Mouse (Mus musculus) embryo, embryonic 9.5 days (tissue): ENCODE results near the gene Spen.
"Not testable (repeated sequence)": the region's sequence is repeated elsewhere in the genome, so short reads cannot be mapped to it uniquely, and the experiment has no call there.

Experiments used
- DNase-seq: peaks from one replicate; pipeline ENCODE4 v3.0.0-alpha.2; 2017; ENCODE audit errors: extremely low spot score

Spen gene

DNA sequence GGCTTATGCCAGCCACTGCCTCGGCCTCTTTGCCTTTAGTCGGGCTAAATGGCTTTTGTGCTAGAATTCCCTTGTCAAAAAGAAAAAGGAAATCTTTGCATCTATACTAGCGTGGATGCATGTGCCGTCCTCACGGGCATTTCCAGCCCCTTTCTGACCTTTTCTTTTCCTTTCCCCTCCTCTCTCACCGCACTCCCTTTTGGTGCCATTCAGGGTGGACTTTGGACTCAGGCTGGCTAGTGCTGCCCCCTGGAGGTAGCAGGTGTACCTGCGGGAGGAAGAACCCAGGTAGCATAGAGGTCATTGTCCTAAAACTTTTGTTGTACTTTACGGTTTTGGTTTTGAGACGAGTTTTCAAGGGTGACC, 21.5 kb upstream of the Spen start:
- peak; percentile 80 for DNase-seq

DNA sequence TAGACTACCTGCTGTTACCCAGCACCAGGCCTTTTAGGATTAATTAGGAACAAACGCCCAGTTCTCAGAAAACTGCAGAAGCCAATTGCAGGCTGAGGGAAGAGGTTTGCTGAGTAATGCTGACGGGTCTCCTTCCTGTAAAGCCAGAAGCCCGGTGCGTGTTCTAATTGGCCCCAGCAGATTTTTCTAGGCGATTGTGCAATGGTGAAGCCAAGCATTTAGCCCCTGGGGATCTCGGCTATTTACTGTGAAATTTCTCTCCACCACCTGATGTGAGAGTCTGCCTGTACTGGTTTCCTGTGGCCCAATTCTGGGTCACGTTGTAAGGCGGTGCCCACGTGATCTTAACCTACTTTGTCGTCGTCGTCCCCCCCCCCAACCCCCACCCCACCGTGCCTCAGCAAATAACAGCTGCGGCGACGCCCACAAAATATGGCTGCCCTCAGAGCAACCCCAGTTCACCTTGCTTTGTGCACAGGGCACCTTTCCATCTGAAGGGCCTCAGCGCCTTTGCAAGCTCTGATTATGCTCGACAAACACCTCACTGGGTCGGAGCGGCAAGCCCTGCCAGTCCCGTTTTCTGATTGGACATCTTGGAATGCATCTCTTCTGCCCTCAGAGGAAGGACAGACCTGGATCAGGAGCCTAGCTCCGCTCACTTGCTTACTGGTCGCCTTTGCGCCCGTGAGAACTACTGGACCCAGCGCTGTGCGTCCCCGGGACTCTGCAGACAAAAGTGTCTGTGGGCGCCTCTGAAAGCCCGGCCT, 20.9 kb upstream of the Spen start:
- DNase-seq = peak; percentile 68

DNA sequence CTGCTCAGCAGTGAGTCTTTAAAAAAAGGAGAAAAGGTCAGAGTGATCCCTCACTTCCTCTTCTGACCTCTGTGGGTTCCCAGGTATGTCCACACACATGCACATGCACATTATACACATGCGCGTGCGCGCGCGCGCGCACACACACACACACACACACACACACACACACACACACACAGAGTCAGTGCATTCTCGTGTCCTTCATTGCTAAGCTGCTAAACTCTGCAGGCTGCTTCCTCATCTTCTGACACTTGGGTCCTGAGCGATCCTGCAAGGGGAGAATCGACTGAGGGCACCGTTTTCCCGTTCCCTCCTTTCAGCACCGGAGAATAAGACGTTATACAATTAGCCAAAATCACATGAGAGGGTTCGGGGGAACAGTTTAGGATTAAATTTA, 20.3 kb upstream of the Spen start:
- DNase-seq = peak; percentile 35

DNA sequence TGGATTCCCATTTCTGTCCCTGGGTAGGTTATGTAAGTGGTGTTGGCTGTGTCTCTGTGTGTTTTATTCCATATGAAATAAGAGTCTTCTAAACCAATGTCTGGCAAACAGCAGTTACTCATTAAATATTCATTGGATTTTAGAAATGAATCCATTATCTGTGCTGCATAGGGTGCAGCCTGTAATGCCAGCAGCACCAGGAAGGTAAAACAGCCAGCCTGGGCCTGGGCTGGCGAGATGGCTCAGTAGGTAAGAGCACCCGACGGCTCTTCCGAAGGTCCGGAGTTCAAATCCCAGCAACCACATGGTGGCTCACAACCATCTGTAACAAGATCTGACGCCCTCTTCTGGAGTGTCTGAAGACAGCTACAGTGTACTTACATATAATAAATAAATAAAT, 17.8 kb upstream of the Spen start:
- not testable (repeated sequence) for DNase-seq

DNA sequence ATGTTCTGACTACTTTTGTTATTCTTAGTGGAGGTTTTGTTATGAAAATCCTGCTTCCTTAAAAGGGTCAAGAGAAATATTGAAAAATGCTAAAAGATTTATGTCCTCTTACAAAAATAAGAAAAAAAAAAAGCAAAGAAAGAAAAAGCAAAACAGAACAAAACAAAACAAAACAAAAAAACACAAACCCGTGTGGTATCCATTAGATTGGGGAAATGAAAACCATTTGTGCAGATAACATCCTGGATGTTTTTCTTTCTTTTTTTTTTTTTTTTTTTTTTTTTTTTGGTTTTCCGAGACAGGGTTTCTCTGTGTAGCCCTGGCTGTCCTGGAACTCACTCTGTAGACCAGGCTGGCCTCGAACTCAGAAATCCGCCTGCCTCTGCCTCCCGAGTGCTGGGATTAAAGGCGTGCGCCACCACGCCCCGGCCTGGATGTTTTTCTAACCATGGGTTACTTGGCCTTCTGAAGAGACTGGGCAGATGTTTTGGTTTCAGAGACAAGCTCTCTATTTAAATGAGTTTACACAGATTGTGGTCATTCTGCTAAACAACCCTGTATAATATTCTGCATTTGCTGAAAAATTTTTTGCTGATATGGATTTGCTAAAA, 16.0 kb upstream of the Spen start:
- not testable (repeated sequence) for DNase-seq

DNA sequence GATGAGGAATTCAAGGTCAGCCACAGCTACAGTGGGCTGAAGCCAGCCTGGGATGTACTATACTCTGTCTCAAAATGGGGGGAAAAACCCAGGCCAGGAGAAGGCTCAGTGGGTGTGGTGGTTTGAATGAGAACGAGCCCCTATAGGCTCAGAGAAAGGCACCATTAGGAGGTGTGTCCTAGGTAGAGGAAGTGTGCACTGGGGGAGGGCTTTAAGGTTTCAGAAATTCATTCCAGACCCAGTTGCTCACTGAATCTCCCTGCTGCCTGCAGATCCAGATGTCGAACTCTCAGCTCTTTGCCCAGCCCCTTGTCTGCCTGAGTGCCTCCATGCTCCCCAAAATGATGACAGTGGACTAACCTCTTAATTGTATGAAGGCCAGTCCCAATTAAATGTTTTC, 14.1 kb upstream of the Spen start:
- no peak for DNase-seq

DNA sequence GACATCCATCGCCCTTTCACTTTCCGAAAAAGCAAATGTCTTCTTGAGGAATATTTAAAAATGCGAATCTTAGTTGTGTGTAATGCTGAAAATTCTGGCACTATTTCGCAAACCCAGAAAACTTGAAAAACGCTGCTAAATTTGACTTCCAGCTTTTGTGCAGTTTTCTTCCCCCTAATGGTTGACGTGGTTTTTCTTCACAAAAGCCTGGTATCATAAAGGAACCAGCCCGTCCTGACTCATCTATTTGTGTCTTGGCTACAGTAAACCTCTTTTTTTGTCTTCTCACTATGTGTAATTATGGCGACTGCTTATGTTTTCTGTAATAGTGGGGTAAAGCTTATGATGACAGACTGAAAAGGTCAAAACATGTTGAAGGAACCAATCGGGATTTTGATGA, 8.9 kb upstream of the Spen start:
- no peak for DNase-seq

DNA sequence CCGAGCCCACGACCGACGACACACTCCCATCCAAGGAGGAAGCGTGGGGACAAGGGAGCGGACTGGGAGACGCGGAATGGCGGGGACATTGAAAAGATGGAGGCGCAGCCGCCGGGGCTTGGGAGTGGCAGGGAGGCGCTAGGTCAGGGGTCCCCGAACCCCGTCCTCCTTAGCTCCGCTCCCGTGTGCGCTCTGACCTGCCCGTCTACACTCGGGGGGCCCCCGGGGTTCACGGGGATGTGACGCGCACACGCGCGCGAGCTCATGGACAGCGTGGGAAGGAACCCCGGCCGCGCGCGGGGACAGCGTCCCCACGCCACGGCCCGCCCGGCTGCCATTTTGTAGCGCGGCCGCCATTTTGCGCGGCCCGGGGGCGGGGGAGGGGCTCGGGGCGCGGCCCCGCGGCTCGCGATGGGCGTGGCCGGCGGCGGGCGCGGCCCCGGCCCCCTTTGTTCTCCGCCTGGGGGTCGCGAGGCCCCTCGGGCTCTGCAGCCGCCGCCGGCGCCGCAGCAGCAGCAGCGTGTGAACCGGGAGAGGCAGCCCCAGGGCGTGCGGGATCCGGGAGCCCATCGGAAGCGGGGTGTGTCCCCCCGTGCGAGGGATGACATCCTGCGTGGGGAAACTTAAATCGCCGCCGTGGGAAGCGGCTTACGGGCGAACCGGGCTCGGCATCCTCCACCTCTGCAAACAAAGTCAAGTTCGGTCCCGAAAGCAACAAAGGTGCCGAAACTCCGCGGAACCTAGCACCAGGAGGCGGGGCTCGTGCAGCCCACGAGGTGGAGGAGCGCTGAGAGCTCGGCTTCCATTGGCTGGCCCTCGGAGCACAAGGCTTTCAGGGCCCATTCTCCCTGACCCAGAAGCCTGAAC, 8.2 kb upstream of the Spen start:
- peak; percentile 93 for DNase-seq

DNA sequence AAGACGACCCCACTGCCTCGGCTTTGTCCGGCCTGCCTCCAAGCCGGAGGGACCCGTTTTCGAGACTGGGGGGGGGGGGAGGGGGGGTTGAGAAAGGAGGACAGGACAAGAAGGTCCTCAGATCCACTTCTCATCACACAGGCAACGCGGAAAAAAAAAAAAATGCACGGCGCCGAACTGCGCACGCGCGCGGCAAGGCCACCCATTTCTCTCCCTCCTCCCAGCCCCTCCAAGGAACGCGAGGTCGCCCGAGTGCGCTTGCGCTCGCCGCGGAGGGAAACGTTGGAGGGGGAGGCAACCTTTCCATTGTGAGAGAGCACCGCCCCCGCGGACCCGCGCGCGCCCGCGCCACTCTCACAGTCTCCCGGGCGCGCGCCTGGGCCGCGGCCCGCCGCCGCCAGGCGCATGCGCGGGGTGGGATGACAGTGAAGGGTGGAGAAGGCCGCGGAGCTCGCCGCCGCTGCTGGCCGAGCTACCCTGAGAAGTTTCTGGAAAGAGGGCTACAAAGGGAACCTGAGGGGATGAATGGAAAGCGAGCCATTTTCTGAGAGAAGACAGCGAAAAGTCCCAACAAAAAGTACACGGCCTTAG, 7.4 kb upstream of the Spen start:
- DNase-seq = peak; percentile 99

DNA sequence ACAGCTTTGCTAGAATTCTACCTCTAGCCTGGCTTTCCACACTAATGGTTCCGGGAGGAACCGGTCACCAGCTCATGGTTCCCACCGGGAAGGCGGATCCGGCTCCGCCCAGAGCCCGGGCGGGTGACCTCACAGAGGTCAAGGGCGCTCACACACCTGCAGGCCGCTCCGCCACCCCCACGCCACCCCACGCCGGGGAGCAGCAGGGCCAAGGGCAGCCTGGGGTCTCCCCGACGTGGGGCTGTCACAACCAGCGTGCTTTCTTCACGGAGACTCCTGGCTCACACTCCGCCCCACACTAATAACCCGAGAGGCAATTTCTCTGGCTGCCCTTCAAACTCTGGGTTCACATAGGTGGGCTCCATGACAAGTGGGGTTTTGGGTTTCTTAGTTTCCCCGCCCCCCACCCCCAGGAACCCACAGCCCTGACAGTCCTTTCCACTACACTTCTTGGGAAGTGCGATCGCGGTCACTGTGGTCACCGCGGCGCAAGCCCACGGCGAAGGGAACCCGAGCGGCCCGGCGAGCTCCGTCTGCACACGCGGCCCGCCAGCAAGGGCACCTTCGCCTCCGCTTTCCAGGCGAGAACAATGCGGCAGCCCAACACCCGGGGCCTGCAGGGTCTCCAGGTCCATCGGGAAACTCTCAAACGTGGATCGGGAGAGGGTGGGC, 6.8 kb upstream of the Spen start:
- peak; percentile 61 for DNase-seq

DNA sequence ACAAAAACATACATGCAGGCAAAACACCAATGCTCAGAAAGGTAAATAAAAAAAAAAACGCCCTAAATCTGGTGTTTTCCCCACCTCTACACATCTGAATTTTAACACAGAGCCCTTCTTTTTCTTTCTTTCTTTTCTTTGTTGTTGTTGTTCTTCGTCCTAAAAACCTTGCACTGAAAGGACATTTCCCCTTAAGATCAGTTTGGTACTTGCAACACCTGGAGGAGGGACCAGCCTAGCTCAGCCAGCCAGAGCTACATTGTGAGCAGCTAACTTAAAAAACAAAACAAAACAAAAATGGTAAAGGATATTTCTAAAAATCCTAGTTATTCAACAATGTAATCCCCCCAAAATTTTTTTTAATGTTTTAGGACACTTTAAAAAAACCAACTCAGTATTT, 6.1 kb upstream of the Spen start:
- no peak for DNase-seq

DNA sequence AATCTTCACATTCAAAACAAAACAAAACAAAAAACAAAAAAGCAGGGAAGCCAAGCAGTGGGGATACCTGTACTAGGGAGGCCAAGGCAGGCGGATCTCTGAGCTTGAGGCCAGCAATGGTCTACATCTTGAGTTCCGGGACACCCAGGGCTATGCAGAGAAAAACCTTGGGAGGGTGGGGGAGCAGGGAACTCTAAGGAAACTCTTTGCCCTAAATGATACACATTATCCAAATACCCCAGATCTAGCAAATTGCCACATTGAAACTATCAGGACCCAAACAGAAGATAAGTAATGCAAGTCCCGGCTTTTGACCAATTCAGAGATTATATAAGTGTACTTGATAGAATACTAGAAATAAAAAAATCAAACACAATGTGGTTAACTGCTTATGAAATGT, 5.2 kb upstream of the Spen start:
- DNase-seq = no peak

DNA sequence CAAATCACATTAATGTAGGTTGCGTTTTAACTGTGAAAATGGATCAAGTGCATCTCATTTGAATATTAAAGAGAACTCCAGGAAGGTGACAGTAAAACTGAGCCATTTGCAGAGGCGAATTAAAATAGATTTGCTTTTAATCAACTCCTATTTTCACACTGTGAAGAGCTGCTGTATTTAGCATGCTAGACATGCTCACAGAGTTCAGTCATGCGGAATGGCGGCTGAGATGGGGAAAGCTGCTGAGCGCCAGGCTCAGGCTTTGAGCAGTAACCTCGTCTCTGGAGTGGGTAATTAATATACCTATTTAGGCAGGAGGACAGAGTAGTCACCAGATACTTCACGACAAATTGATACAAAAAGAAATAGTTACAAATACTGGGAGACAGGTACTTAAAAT, 3.5 kb upstream of the Spen start:
- no peak for DNase-seq

DNA sequence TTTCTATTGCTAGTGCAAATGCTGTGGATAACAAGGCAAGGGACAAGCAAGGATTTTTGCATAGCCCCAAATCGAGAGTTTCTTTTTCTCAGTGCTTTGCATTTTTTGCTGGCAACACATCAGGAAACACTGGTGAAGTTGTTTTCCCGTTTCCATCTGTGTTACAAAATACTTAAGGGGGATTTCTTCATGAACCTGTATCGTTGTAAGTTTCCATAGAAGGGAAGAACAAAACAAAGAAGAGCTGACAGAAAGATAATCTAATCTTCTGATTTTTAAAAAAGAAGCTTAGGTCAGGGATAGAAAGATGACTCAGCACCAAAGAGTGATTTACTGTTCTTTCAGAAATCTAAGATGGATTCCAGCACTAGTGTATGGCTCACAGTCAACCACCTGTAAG, 2.4 kb upstream of the Spen start:
- DNase-seq = no peak

DNA sequence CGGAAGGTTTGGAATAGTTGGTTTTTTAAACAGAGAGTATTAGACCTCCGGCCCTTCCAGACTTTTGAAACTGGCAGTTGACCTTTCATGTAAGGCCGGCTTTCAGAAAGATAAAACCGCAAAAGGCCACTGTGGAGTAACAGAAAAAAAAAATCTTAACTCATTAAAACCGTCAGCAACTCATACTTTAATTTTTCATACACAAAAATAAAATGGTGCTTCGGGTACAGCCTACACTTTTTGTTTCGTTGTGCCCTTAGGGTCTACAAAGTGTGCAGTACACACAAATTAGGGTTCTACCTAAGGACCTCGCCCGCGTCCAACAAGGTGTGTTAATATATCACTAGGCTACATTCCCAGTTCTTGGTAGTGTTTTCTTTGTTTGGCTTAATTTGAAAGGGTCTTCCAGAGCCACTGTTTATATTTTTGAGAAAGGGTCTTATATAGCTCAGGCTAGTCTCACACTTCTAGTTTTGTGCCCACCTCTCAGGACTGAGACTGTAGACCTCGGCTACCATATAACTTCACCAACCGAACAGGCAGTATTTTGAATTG, 893 bp upstream of the Spen start:
- DNase-seq = no peak

DNA sequence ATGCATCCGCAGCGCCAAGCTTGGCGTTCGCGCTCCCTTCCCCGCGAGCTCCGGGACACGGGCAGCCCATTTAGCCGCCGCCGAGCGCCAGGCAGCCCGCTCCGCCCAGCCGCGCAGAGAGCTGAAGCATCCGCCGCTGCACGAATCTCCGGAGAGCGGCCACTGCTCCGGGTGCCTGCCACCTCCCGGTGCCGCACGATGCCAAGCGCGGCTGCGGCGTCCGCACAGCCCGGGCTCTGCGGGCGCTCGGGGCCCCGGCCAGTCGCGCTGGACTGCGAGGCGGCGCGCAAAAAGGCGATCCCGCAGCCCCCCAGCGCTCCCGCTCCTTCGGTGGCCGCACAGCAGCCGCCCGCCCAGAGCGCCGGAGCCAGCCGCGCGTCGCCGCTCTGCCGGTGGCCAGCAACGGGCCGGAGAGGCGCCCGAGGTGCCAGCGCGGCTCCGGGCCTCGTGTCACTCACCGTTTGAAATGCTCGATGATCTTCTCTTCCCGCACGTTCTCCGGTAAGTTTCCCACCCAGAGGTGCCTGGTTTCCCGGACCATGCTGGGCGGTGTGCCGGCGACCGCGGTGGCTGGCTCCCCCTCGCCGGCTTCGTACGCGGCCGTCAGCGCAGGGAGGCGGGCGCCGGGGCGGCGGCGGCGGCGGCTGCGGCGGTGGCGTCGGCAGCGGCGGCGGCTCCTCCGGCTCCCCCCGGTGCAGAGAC, 540 bp downstream of the Spen start:
- no peak for DNase-seq

DNA sequence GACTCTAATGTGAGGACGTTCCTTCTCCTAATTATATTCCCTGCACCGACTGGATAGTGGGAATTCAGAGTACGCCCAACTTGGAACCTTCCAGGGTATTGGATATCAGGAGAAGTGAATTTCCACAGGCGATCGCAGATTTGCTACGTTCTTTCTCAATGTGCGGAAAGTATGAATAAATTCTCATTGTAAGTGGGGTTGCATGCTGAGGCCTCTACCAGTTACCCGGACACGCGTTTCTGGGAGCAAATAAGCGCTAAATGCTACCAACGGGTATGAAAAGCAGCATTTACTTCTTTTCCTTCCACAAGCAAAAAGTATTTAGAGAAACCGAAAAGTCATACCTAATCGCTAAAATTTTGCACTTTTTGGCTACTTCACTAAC, 1.2 kb downstream of the Spen start:
- DNase-seq = no peak

DNA sequence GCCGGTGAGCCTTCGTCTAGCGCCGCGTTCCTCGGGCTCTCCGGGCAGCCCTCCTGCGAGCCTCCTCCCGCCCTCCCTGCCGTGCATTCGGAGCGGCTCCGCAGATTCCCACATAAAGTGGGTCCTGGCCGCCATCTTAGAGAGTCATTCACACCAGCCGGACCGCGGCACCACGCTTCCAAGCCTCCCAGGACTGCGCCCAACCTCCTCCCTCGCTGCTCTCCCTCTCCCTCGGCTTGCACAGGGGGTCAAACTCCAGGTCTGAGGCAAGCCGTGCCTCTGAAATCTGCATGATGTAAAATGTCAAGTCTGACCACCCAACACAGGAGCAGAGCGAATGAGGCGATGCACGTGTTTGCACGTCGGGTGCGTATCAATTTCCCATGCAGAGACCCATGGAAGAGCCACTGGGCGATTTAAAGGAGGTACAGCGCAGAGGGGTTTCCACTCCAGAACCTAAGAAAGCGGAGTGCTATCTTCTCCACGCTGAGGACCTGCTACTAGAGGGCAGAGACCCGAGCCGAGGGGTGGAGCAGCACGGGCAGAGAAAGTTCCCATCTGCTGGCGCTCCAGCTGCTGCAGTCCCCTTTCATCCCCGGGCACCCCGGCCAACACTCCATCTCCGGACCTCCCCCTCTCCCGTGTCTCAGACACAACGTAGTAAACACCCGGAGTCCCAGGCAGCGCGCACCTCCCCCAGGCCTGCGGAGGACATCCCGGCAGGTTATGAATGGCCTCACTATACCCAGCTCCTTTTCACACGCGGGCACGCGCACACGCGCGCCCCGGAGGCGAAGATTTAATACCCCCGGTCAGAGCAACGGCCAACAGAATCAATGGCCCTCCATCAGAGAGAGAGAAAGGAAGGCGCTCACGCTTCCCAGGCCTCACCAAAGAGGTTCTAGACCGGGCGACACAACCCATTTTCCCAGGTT, 1.8 kb downstream of the Spen start:
- DNase-seq = peak; percentile 87

DNA sequence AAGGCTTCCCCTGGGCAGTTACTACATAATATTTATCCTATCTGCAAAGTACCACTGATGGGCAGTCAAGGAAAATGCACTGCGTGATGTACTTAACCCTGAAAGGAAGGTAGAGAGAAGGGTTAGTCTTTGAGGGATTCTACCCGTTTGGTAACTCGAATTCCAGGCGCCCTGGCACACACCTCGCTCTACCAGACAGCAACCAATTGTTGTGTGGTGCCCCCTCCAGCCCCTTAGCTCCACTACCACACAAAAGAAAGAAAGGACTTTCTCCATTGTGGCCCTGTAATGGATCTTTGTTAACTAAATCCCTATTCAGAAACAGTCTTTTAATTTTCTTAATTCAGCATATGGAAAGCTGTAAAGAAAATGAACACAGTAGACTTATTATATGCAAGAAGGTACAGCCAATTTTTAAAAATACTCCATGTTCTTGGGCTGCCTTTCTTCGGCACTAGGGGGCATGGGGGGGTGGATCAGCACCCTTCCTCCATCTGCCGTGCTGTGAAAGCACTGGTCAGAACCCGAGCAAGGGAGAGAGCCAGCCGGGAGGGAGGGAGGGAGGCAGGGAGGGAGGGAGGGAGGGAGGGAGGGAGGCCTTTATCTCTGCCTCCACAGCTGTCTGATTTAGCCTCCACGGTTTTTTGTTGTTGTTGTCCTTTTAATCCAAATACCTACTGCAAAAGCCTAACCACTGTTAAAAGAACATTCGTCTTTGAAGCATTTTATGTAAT, 3.3 kb downstream of the Spen start:
- DNase-seq = peak; percentile 66
